Mouse (Mus musculus) heart, adult 18-20 months (tissue): ENCODE results near the gene Rbmxl1. TPM values are rescaled to one million over a fixed set of nuclear protein-coding genes. Genes with fewer than 3 reads are reported as not detected.

Experiments
- DNase-seq, 2 experiments: peaks; one replicate each; pipeline ENCODE4 v3.0.0; 2021 to 2022; ENCODE audit warnings: mixed read lengths in 1 of 2
- total RNA-seq, 2 experiments: library from RNA; stranded (reverse); gene quantifications; 2 replicates each; pipeline ENCODE4 v1.2.3; 2021

Rbmxl1 gene
- total RNA-seq, 2 experiments from 2014 or later, result 16.0 to 17.5 TPM

DNA sequence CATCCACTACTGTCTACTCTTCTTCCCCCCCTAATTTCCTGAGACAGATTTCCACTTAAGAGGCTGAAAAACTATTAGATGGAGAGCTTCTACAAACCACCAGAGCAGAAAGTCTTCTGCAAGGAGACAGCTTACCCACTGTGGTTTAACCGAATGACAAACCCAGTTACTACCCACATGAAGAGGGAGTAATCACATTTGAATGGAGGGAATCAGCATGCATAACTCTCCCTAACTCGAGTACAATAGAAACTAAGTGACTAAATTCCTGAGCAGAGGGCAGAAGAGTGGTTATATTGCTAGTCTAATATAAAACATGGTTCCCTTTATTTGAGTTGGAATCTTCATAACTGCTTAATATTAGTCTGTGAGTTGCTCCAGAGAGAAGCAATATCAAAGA, 15.7 kb downstream of the Rbmxl1 start:
- no peak for DNase-seq

DNA sequence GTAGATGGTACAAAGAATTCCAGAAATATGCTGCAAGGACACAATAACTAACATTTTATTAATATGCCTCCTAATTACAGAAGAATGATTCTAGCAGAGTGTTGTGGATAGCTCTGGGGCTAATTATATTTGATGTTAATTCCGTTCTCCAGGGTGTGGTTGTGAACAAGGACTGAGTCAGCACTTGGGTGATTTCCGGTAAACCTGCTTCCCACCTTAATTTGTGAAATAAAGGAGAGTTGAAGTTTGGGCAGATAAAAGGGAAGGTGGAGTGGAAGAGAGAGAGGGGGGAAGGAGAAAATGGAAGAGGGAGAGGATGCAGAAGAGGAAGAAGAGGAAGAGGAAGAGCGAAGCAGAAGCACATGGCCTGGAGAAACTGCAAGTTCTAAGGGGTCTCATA, 19.0 kb downstream of the Rbmxl1 start:
- DNase-seq, result no peak

GRCm38 (mm10) chr8:78477051-78477829, 31.5 kb downstream of the Rbmxl1 start:
- no peak for DNase-seq

- DNase-seq, result no peak
Measured at GRCm38 (mm10) chr8:78467889-78468288, 40.8 kb downstream of the Rbmxl1 start.

- no peak for DNase-seq
Measured at GRCm38 (mm10) chr8:78463941-78464340, 44.8 kb downstream of the Rbmxl1 start.

DNA sequence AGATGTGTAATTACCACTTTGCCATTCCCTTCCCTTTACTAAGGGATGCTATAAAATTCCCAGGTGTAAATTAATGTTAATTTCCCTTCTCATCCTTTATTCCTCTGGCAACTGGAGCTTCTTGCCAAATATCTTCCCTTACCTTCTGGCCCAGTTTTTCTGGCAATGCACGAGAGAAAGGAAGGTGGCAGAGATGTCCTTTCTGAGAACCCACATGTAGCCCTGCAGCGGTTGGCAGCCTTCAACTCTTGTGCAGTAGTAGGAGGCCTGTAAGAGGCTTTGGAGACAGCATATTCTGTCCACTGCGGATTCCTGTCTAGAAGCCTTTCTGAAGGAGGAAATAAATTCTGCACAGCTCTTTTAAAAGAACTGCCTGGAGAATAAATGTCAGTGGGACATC, 52.3 kb downstream of the Rbmxl1 start:
- DNase-seq, result no peak

Other genes with a start within 250 kb of the Rbmxl1 start
- not detected for gene Pou4f2, start 72.3 kb downstream of the Rbmxl1 start, total RNA-seq
- gene Slc10a7, start 448 bp upstream of the Rbmxl1 start, total RNA-seq, result 1 to 10 TPM; 4.8 to 9.7 TPM